Mouse (Mus musculus) embryonic facial prominence, embryonic 13.5 days (tissue): Measurements from ENCODE around the gene Slc8a3. TPM values are rescaled to one million over a fixed set of nuclear protein-coding genes. Genes with fewer than 3 reads are reported as not detected.

Experiments
- ATAC-seq: fragments of 200-750 bp; cut with Nextera tagmentation; 2 replicates; pipeline ENCODE4 v1.8.0; 2017; ENCODE audit warnings: low read depth; ENCODE audit not compliant: insufficient number of reproducible peaks, insufficient read depth, low FRiP score, low TSS enrichment
- H3K27ac ChIP-seq: fragments of 300-500 bp; sonication (generic); 2 replicates; pipeline ENCODE4 v1.5.1; 2015; ENCODE audit warnings: moderate library complexity, mild to moderate bottlenecking, inconsistent platforms
- H3K27me3 ChIP-seq: fragments of 300-500 bp; sonication (generic); 2 replicates; pipeline ENCODE4 v1.6.1; 2015; ENCODE audit warnings: mild to moderate bottlenecking, inconsistent platforms
- H3K36me3 ChIP-seq: fragments of 300-500 bp; sonication (generic); 2 replicates; pipeline ENCODE4 v1.6.1; 2015; ENCODE audit warnings: mild to moderate bottlenecking, inconsistent platforms
- H3K4me1 ChIP-seq: fragments of 300-500 bp; sonication (generic); 2 replicates; pipeline ENCODE4 v1.6.1; 2015; ENCODE audit warnings: inconsistent platforms
- H3K4me2 ChIP-seq: fragments of 300-500 bp; sonication (generic); 2 replicates; pipeline ENCODE4 v1.6.1; 2015; ENCODE audit warnings: moderate library complexity, mild to moderate bottlenecking, inconsistent platforms
- H3K4me3 ChIP-seq: fragments of 300-500 bp; sonication (generic); 2 replicates; pipeline ENCODE4 v1.5.1; 2015; ENCODE audit warnings: mild to moderate bottlenecking, inconsistent platforms
- H3K9ac ChIP-seq: fragments of 300-500 bp; sonication (generic); 2 replicates; pipeline ENCODE4 v1.6.1; 2015; ENCODE audit warnings: mild to moderate bottlenecking, inconsistent platforms
- H3K9me3 ChIP-seq: fragments of 300-500 bp; sonication (generic); 2 replicates; pipeline ENCODE4 v1.6.1; 2016; ENCODE audit warnings: inconsistent platforms
- WGBS: fragments of 180-500 bp; shearing (Covaris S2); methylation state at CpG from one replicate; pipeline ENCODE4 v1.1.7; 2015; ENCODE audit warnings: mixed read lengths; 5-methylcytosine and 5-hydroxymethylcytosine counted together
- microRNA-seq: library from miRNA; unstranded; fragments of <30 nt; microRNA quantifications from one replicate; pipeline ENCODE4, GENCODE M21; 2016
- polyA plus RNA-seq: library from polyadenylated mRNA; unstranded; fragments of >200 nt; fragmentation: Nextera tagmentation; extraction: Ambion mirVana; gene quantifications from 2 replicates; pipeline ENCODE4 v1.2.1, GENCODE M21; 2015

Slc8a3 gene
- polyA plus RNA-seq, 1 experiment from 2014 or later, result 5.6 TPM

- no peak overlapping the region for H3K27ac ChIP-seq
- no peaks in the 10 kb centered on the region for H3K4me1 ChIP-seq
- H3K27me3 ChIP-seq, result no peaks in the 10 kb centered on the region
- WGBS, result 86% methylated on average over 3 of the region's 3 CpGs
- no peak for ATAC-seq
- no peaks in the 10 kb centered on the region for H3K9me3 ChIP-seq
- no peak overlapping the region for H3K9ac ChIP-seq
- no peak overlapping the region for H3K4me2 ChIP-seq
- H3K36me3 ChIP-seq, result no peaks in the 10 kb centered on the region
- no peak overlapping the region for H3K4me3 ChIP-seq
Measured at GRCm38 (mm10) chr12:81160425-81160824, 172.6 kb downstream of the Slc8a3 start.

DNA sequence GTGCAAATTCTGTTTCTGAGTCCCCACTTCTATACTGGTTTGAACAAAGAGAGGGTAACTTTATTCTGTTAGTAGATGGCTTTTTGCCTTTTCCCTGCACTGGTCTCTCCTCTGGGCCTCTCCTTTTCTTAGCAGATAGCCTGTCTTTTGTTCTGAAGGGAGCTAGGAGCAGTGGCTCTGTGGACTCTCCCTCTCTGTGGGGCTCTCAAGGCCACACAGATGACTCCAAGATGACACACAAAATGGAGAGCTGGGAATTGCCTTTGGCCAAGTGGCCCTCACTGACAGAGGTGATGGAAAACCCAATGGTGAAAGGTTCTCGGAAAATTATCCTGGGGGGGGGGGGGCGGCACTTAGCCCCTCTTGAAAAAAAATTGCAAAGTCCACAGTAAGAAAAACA is 173.0 kb downstream of the Slc8a3 start:
- Histone ChIP-seq H3K4me1 (no peaks in the 10 kb centered on the region), H3K4me2 (no peak overlapping the region), H3K27ac (no peak overlapping the region), H3K9me3 (no peaks in the 10 kb centered on the region), H3K27me3 (no peaks in the 10 kb centered on the region), H3K9ac (no peak overlapping the region), H3K36me3 (no peaks in the 10 kb centered on the region), H3K4me3 (no peak overlapping the region)
- no peak for ATAC-seq
- 80% methylated on average over 2 of the region's 2 CpGs for WGBS

GRCm38 (mm10) chr12:81156841-81157240 is 176.1 kb downstream of the Slc8a3 start:
- Histone ChIP-seq H3K9me3 (no peaks in the 10 kb centered on the region), H3K36me3 (no peaks in the 10 kb centered on the region)
- ATAC-seq, result no peak

GRCm38 (mm10) chr12:81155675-81156074 is 177.3 kb downstream of the Slc8a3 start:
- Histone ChIP-seq H3K9me3 (no peaks in the 10 kb centered on the region), H3K27ac (no peak overlapping the region), H3K4me3 (no peak overlapping the region), H3K9ac (no peak overlapping the region), H3K4me2 (no peak overlapping the region), H3K4me1 (no peaks in the 10 kb centered on the region), H3K36me3 (no peaks in the 10 kb centered on the region), H3K27me3 (no peaks in the 10 kb centered on the region)
- ATAC-seq, result no peak
- 84% methylated on average over 6 of the region's 6 CpGs for WGBS

More at GRCm38 (mm10) chr12:81156841-81157240, 176.1 kb downstream of the Slc8a3 start:
- Histone ChIP-seq H3K4me2 (no peak overlapping the region), H3K27ac (no peak overlapping the region), H3K9ac (no peak overlapping the region), H3K4me3 (no peak overlapping the region), H3K27me3 (no peaks in the 10 kb centered on the region), H3K4me1 (no peaks in the 10 kb centered on the region)
- 81% methylated on average over 8 of the region's 8 CpGs for WGBS

DNA sequence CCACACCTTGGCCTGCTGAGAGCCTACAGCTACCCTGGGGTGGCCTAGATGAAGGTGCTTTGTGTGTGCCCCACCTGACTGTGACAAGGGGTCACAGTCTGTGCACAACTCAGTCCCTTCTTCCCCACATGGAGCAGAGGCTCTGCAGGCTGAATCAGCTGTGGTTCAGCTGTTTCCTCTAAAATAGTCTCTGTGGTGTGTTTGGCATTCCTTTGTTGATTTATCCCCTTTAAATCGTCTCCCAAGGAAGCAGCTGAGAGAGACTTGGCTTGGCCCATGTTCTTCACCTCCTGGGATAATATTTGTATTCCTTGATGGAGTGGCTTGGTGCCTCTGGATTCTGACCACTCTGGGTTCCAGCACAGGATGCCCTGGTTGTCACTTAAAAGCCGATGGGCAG is 180.9 kb downstream of the Slc8a3 start:
- ATAC-seq, result no peak
- Histone ChIP-seq H3K9ac (no peak overlapping the region), H3K27ac (no peak overlapping the region), H3K9me3 (no peaks in the 10 kb centered on the region), H3K4me1 (no peaks in the 10 kb centered on the region), H3K4me3 (no peak overlapping the region), H3K4me2 (no peak overlapping the region), H3K36me3 (no peaks in the 10 kb centered on the region), H3K27me3 (no peaks in the 10 kb centered on the region)
- WGBS, result 61% methylated on average over 2 of the region's 2 CpGs

GRCm38 (mm10) chr12:81150917-81151316 is 182.1 kb downstream of the Slc8a3 start:
- no peaks in the 10 kb centered on the region for H3K27me3 ChIP-seq
- no peak for ATAC-seq
- H3K27ac ChIP-seq, result no peak overlapping the region
- no peaks in the 10 kb centered on the region for H3K4me1 ChIP-seq
- H3K36me3 ChIP-seq, result no peaks in the 10 kb centered on the region
- no peak overlapping the region for H3K9ac ChIP-seq
- no peak overlapping the region for H3K4me2 ChIP-seq
- WGBS, result 81% methylated on average over 5 of the region's 5 CpGs
- no peak overlapping the region for H3K4me3 ChIP-seq
- no peaks in the 10 kb centered on the region for H3K9me3 ChIP-seq

DNA sequence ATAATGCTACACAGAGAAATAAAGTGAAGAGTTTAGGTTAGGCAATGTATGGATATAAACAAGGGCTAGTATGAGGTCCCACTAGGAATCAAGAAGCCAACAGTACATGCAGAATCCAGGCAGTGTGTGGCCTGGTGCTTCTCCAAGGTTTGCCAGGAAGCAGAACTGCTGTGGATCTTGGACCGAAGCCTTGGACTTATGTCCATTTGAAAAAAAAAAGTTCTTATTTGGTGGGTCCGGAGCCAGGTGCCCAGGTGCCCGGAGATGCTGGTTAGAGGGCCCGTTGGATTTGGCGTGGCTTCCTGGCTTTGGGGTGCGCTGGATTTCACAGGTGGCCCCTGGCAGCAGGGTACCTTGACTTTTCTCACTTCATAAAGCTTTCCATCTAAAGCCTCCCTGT is 185.0 kb downstream of the Slc8a3 start:
- H3K36me3 ChIP-seq, result no peaks in the 10 kb centered on the region
- H3K9ac ChIP-seq, result no peak overlapping the region
- 96% methylated on average over 6 of the region's 6 CpGs for WGBS
- H3K4me3 ChIP-seq, result no peak overlapping the region
- no peak overlapping the region for H3K27ac ChIP-seq
- H3K4me2 ChIP-seq, result no peak overlapping the region
- no peak for ATAC-seq
- H3K4me1 ChIP-seq, result no peaks in the 10 kb centered on the region
- no peaks in the 10 kb centered on the region for H3K27me3 ChIP-seq
- no peaks in the 10 kb centered on the region for H3K9me3 ChIP-seq

Small RNAs within 50 kb of the gene (microRNA-seq; reads per million reads assigned to microRNA genes)
- 5.0 reads per million, percentile 18 among the genes with 10 or more reads in this experiment for gene Mir3067

Other genes with a start within 250 kb of the Slc8a3 start
- 0.30 and 0.48 TPM in 2 replicates for gene Gm4787, start 46.3 kb upstream of the Slc8a3 start, polyA plus RNA-seq
- 0.84 and 0.89 TPM in 2 replicates for gene Adam4, start 88.8 kb upstream of the Slc8a3 start, polyA plus RNA-seq
- gene Cox16, start 151.9 kb upstream of the Slc8a3 start, polyA plus RNA-seq, result 130 and 145 TPM in 2 replicates
- gene Gm20498, start 199.7 kb upstream of the Slc8a3 start, polyA plus RNA-seq, result 22.7 and 23.0 TPM in 2 replicates
- 39.8 and 48.6 TPM in 2 replicates for gene Synj2bp, start 199.7 kb upstream of the Slc8a3 start, polyA plus RNA-seq
- 0.46 and 0.95 TPM in 2 replicates for gene Adam21, start 235.3 kb upstream of the Slc8a3 start, polyA plus RNA-seq